23 mouse cellular contexts compared by ENCODE assay signal in the genomic region with DNA sequence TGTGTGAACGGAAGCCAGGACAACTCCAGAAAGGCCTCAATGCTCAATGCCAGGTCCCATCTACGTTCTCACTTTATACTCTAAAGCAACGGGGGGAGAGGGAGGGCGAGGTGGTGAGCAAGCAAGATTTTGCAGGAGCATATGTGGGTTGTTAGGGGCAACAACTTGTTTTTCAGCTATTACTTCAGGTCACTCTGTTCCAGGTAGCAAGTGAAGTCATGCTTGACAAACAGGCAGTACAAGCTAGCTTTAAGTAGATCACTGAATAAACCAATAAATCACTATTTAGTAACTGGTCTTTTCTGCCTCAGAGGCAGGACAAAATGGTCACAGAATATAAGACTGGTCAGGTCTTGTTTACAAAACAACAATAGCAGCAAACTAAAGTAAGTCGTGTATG.
"Had no signal": no experiment of that assay in that cellular context is flagged by ENCODE, and none has a peak within 500 bp of the region (broad histone marks: within the 10 kb centered on the region; RNA-seq: fewer than 3 reads in every experiment).

No protein-coding gene starts in this region.

- H3K27ac ChIP-seq: forebrain, embryonic 15.5 days; heart, embryonic 10.5 days; hindbrain, embryonic 10.5 days; hindbrain, embryonic 12.5 days; hindbrain, embryonic 14.5 days; intestine, embryonic 15.5 days; limb, embryonic 13.5 days; limb, embryonic 15.5 days; liver, embryonic 12.5 days; liver, embryonic 14.5 days had no signal

- H3K9me3 ChIP-seq: forebrain, embryonic 15.5 days; heart, embryonic 10.5 days; heart, embryonic 12.5 days; hindbrain, embryonic 10.5 days; hindbrain, embryonic 12.5 days; intestine, embryonic 15.5 days; limb, embryonic 13.5 days; limb, embryonic 15.5 days; liver, embryonic 12.5 days had no signal

- H3K4me1 ChIP-seq: forebrain, embryonic 15.5 days; hindbrain, embryonic 10.5 days; limb, embryonic 13.5 days had no signal

- H3K4me2 ChIP-seq: forebrain, embryonic 15.5 days; heart, embryonic 12.5 days; hindbrain, embryonic 12.5 days; hindbrain, embryonic 14.5 days; intestine, embryonic 15.5 days; limb, embryonic 13.5 days; limb, embryonic 15.5 days; liver, embryonic 12.5 days had no signal

- H3K9ac ChIP-seq: forebrain, embryonic 15.5 days; forebrain, postnatal 0 days; heart, embryonic 12.5 days; hindbrain, embryonic 12.5 days; hindbrain, embryonic 14.5 days; intestine, embryonic 15.5 days; limb, embryonic 13.5 days; limb, embryonic 15.5 days; liver, embryonic 12.5 days; liver, embryonic 14.5 days had no signal

- H3K4me3 ChIP-seq: forebrain, embryonic 15.5 days; heart, embryonic 10.5 days; heart, embryonic 12.5 days; hindbrain, embryonic 10.5 days; hindbrain, embryonic 12.5 days; intestine, embryonic 15.5 days; limb, embryonic 13.5 days; limb, embryonic 15.5 days; liver, embryonic 12.5 days had no signal

- ATAC-seq: forebrain, embryonic 15.5 days; forebrain, postnatal 0 days; hindbrain, embryonic 16.5 days; inflammation-experienced regulatory T-cells, adult 6 months; intestine, embryonic 15.5 days; intestine, postnatal 0 days; liver, embryonic 12.5 days had no signal

- H3K27me3 ChIP-seq: forebrain, embryonic 15.5 days; heart, embryonic 12.5 days; hindbrain, embryonic 12.5 days; intestine, embryonic 15.5 days; limb, embryonic 13.5 days; limb, embryonic 15.5 days; liver, embryonic 12.5 days had no signal

- DNase-seq: forebrain, postnatal 0 days; gastrocnemius, postnatal 10 days; gastrocnemius, postnatal 25 days; heart, adult 18-20 months; heart, postnatal 10 days; heart, postnatal 4 days; layer of hippocampus, adult 9-11 months; layer of hippocampus, postnatal 36 days; left cerebral cortex, postnatal 4 days had no signal

- H3K36me3 ChIP-seq: intestine, embryonic 15.5 days; liver, embryonic 12.5 days had no signal
